Mouse (Mus musculus): ENCODE data around the gene Med20. TPM values are rescaled to one million over a fixed set of nuclear protein-coding genes. Genes with fewer than 3 reads are reported as not detected.

Med20 gene
- total RNA-seq, 2 experiments from 2014 or later, result 12.9 to 14.9 TPM

DNA sequence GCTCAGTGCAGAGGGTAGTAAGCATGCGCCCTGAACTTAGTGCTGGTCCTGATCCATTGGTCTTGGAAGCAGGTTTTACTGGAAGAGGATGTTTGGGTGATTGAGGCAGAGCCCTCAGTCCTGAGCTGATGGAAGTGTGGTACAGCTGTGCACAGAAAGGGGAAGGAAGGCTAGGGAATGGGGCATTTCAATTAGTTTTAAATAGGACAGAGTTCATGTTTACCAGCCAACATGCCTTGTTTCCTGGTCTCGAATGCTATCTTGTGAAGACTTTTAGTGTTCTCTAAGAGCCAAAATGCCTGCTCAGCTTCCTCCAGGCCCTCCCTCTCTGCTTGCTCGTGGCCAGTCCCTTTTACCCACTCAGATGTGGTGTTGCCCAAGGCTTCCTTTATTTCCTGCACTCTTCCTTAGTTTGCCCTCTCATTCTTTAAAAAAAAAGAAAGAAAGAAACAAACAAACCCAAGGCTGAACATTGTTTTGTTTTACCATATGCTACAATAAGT is 47.4 kb downstream of the Med20 start:
- intact Hi-C loops (cut with DNase I), result no loop called here

GRCm38 (mm10) chr17:47663009-47663713 is 51.8 kb downstream of the Med20 start:
- DNase-seq, result no peak
- intact Hi-C loops (cut with DNase I), result no loop called here

More for the DNA sequence above, 47.4 kb downstream of the Med20 start:
- no peak for DNase-seq

- intact Hi-C loops (cut with DNase I), result no loop called here
- DNase-seq, result no peak
Observed at GRCm38 (mm10) chr17:47664474-47664873, 53.1 kb downstream of the Med20 start.

DNA sequence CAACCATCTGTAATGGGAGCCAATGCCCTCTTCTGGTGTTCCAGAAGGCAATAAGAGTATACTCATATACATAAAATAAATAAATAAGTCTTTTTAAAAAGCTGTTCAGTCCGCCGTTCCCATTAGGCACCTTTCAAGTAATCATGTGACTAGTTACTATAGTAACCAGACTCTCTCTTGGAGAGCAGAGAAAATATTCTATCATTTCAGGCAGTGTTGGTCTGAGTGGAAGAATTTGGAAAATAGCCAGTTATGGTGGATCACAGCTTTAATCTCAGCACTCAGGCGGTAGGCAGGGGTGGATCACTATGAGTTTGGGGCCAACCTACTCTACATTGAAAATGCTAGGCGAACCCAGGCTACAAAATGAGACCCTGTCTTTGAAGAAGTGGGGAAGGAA is 57.8 kb downstream of the Med20 start:
- intact Hi-C loops (cut with DNase I), result no loop called here
- DNase-seq, result no peak

DNA sequence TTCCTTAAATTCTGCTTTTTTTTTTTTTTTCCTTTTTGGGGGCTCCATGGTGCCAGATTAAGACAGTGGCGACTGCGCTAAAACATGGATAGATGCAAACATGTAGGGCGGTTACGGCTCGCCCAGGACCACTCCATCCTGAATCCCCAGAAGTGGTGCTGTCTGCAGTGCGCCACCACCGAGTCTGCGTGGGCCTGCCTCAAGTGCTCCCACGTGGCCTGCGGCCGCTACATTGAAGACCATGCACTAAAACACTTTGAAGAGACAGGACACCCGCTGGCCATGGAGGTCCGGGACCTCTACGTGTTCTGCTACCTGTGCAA is 60.6 kb downstream of the Med20 start:
- DNase-seq, result no peak
- intact Hi-C loops (cut with DNase I), result loop anchor here (5.0 kb wide), 1 partner anchor 40 kb away; the partner anchor contains the start of gene Usp49

DNA sequence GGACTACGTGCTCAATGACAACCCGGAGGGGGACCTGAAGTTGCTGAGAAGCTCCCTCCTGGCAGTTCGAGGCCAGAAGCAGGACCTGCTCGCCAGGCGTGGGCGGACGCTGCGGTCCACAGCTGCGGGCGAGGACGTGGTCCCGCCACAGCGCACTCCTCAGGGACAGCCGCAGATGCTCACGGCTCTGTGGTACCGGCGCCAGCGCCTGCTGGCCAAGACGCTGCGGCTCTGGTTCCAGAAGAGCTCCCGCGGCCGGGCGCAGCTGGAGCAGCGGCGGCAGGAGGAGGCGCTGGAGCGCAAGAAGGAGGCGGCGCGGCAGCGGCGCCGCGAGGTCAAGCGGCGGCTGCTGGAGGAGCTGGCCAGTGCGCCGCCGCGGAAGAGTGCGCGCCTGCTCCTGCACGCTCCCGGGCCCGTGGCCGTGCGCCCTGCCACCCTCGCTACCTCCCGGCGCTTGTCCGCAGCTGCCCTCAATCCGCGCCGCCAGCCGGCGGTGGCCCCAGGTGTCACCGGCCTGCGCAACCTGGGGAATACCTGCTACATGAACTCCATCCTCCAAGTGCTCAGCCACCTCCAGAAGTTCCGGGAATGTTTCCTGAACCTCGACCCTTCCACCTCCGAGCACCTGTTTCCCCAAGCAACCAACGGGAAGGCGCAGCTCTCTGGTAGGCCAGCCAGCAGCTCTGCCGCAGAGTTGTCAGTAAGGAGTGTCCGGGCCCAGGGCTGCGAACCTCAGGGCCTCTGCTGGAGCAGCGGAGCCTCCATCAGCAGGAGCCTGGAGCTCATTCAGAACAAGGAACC is 61.1 kb downstream of the Med20 start:
- intact Hi-C loops (cut with DNase I), result loop anchor here (5.0 kb wide), 1 partner anchor 40 kb away; the partner anchor contains the start of gene Usp49
- DNase-seq, result peak; percentile 56 to 57

Other genes starting within 250 kb of the Med20 start
- gene Mrps10, start 242.7 kb upstream of the Med20 start, total RNA-seq (2021), result 10 to 100 TPM; 31.9 to 33.7 TPM
- under 1 TPM; 0.31 to 0.35 TPM for gene Guca1b, start 226.2 kb upstream of the Med20 start, total RNA-seq (2021)
- not detected for gene Guca1a, start 211.0 kb upstream of the Med20 start, total RNA-seq (2021)
- under 1 TPM; 0.13 to 0.35 TPM for gene AI661453, start 175.0 kb upstream of the Med20 start, total RNA-seq (2021)
- not detected for gene 1700001C19Rik, start 174.2 kb upstream of the Med20 start, total RNA-seq (2021)
- gene Taf8, start 109.3 kb upstream of the Med20 start, total RNA-seq (2021), result 10 to 100 TPM; 10.4 to 12.8 TPM
- 10 to 100 TPM; 31.4 to 31.5 TPM for gene Ccnd3, start 106.5 kb upstream of the Med20 start, total RNA-seq (2021)
- gene Bysl, start 90 bp upstream of the Med20 start, total RNA-seq (2021), result 10 to 100 TPM; 13.8 to 14.2 TPM
- gene Gm20517, start within 50 bp of the Med20 start, total RNA-seq (2021), result 1 to 10 TPM in 1 of 2 experiments, under 1 TPM in 1; 0.42 to 1.3 TPM
- gene Usp49, start 19.1 kb downstream of the Med20 start, total RNA-seq (2021), result 1 to 10 TPM; 3.2 to 3.3 TPM
- 100 to 1,000 TPM; 105 to 118 TPM for gene Tomm6, start 76.8 kb downstream of the Med20 start, total RNA-seq (2021)
- 1 to 10 TPM; 3.2 to 5.1 TPM for gene Frs3, start 77.4 kb downstream of the Med20 start, total RNA-seq (2021)
- under 1 TPM; 0.18 to 0.62 TPM for gene Gm21981, start 82.9 kb downstream of the Med20 start, total RNA-seq (2021)
- 1 to 10 TPM; 1.8 to 2.2 TPM for gene Prickle4, start 83.2 kb downstream of the Med20 start, total RNA-seq (2021)
- not detected for gene Pgc, start 115.3 kb downstream of the Med20 start, total RNA-seq (2021)
- gene Tfeb, start 125.4 kb downstream of the Med20 start, total RNA-seq (2021), result 10 to 100 TPM; 72.7 to 75.2 TPM
- under 1 TPM; 0.36 to 0.96 TPM for gene Mdfi, start 223.1 kb downstream of the Med20 start, total RNA-seq (2021)

Measured in gastrocnemius, postnatal 36 days (tissue).